Mouse (Mus musculus): ENCODE data around the gene Rem1.

Rem1 gene

DNA sequence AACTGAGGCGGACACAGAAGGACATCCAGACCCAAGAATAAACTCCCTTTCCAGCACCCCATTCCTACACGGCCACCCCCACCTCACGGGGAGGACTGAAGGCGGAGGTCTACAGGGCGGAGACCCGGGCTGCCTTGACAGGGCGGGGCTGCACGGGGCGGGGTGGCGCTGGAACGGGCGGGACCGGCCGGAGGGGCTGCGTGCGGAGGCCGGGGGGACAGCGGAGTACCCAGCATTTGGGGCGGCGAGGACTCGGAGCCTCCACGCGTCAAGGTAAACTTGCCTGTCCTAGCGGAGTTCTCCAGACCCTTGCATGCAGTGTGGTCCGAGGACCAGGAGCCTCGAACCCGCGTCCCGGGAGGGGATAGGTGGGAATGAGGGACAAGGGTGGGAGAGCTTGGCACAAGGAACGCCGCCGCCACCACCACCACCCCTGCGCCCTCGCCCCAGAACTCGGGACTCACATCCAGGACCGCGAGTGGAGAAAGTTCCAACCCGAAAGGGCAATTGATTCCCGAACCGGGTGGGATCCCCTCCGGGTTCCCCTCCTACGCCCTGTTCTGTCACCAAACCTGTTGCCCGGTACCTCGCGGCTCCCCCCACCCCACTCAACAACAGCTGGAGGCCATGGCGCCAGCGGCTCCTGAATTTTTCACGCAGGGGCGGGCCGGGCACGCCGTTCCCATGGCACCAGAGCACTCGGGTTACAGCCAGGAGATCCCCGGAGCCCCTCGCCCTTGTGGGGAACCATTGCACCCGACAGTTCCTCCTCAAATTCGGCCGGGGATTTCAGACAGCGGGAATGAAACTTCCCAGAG is at the start of gene Rem1:
TSS of gene Rem1 (plus strand) at position 178 of the 818 bp plus-strand sequence.
- no peak for DNase-seq

DNA sequence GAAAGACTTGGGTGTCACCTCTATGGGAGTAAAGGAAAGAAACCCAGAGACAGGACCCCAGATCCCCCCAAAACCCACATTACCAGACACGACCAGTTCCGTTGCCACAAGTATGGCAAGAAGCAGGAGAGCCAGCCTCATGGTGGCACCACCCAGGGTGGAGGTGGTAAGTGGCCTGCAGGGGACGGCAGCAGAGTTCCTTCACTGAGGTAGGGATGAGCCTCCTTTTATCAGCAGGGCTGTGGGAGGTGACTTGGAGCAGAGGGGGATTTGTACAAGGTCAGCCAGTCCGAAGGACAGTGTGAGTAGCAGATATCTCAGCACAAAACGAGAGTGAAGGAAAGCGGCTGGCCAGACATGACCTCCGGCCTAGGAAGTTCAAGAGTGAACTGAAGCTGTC is 46.6 kb upstream of the Rem1 start, which contains the start of gene Defb19:
TSS of gene Defb19 (minus strand) at position 206 of the 400 bp plus-strand sequence.
- no peak for DNase-seq

DNA sequence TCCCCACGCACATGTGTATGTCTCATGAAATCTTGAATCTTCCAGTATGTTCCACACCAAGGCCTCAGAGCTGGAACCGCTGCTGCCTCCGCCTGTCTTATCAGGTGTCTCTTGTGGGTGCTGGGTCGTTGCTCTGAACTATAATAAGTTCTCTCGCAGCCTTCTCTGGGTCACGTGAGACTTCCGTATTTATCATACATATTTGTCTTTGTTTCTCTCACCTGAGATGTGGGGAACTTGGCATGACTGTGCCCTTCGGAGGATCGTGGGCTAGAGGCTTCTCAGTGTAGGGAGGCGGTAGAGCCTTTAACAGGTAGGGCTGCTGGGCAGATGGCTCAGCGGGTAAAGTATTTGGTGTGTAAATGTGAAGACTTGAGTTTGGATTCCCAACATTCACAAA is 46.1 kb upstream of the Rem1 start:
- DNase-seq: no peak

DNA sequence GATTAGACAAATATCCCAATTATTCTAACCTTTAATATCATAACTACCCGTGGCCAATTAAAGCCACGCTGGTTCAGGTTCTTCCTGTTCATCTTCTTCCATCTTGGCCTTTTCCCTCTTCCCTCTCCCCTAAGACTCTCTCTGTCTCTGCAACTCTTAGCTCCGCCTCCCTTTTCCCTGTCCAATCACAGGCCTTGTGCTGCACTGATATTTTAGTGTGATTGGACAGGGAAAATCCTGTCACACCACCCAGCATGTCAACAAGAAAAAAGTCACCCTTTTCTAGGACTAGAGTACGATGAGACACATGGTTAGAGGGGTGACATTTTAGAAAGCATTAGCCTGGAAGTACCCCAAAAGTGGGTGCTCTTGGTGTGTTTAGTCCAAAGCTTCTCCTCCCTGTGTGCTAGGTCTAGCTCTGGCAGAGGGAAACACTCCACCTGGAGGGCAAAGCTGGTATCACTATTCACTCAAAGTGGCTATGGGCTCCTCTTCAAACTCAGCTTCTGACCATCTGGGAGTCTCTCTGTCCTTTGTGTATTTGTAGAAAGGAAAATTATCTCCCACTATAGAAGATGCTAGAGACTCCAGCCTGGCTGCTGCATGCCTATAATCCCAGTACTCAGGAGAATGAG is 39.7 kb upstream of the Rem1 start:
- no peak for DNase-seq

DNA sequence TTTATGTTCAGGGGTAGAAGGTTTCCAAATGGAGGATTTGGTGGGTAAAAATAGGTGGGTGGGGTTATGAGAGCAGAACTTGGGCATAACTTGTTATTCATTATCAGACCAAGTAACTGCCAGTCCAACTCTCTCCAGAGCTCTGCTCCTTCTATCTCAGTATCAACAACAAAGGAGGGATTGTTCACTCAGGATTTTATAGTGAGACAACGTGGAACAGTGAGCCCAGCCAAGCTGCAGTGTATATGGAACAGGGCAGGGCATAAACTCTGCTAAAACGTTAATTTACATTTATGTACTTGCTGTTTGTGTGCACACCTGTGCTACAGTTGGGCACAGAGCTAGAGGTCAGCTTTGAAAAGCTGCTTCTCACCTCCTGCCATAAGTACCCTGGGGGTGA is 38.3 kb upstream of the Rem1 start:
- DNase-seq: no peak

DNA sequence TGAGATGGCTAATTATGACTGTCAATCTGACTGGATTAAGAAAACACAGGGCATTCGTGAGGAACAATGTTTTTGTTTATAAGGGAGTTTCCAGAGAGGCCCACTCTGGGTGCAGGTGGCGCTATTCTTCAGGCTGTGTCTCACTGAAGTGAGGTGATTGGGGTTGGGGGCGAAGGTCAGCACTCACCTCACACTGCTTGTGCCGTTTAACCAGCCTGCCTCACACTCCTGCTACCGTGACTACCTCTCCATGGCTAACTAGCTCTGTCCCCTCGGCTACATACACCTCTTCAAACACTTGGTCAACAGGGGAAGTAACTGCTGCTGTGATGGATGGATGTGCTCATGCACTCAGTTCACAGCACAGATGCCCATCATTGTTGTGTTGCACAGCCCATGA is 37.7 kb upstream of the Rem1 start:
- no peak for DNase-seq

DNA sequence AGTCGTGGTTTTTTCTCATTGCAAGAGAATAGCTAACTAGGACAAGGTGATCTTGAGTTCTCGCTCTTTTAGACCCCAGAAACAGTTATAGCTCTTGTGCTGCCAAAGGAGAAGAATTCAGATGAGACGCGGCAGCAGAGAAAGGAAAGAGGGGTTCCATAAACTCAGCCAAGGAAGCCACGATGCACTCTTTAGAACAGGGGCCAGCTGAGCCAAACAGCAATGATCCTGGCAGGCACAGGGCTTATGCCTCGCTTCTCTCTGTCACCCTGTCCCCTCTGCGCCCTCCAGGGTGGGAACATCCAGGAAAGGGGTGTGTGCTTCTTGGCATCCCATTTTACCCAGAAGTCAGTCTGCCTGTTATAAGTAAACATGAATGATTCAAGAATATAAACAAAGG is 27.5 kb upstream of the Rem1 start, which contains the start of gene Defb45:
TSS of gene Defb45 (minus strand) at position 101 of the 400 bp plus-strand sequence.
- no peak for DNase-seq

DNA sequence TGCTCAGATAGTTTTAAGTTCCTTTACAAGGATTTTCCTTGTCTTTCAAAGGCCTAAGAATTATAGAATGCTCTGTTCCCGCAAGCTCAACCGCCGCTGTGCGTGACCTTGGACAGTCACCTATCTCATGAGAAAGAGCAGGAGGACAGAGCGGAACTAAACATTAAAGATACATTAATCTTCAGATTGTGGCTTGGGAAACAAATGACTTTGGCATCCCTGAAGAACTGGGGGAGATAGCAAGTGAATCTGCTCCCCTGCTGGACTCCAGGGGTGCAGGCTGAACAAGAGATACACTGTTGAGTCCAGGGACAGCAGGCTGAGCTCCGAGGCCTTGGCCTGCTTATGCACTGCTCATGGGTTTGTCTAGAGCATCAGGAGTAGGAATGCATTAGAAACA is 26.7 kb upstream of the Rem1 start:
- no peak for DNase-seq

DNA sequence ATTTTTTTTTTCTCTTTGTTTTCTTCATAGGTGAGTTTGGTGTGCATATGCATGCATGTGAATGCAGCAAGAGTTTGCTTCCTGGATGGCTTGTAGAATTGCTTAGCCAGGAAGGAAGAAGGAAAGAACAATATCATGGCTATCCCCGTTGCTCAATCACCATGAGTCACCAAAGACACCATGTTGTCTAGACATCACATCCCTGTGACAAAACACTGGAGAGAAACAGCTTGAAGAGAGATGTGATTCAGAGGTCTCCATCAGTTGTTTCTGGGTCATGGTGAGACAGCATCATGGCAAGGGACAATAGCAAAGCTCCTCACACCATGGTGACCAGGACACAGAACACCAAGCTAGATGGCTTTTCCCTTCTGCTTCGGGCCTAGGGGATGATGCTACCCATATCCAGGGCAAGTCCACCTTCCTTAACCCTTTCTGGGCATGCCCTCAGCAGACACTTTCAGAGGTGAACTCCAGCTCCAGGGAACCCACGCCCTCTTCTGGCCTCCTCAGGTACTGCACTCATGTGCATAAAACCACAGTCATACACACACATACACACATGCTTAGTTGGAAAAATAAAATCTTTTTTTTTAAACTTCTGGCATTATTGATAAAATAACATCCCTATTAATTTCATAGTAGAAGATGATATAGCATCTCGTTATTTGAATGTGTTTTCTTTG is 25.3 kb upstream of the Rem1 start:
- no peak for DNase-seq

DNA sequence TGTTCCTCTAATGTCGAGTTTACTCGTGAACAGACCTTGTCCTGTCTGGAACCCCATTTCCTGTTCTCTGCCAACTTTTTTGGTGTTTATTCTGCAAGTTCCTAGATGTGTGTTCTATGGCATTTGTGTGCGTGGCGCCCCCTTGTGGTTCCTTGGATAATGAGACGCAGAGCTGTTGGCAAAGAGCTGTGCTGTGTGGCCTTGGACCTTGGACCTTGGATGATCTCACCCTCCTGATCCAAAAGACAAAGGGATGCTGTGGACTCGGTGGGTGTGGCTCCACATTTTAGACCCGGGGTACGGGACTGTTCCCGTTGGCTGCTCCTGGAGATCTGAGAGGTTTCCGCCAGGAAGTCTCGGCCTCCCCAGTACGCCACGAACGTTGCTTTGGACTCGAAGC is 22.7 kb upstream of the Rem1 start, which contains the start of gene Defb36:
TSS of gene Defb36 (plus strand) at position 271 of the 400 bp plus-strand sequence.
- no peak for DNase-seq

DNA sequence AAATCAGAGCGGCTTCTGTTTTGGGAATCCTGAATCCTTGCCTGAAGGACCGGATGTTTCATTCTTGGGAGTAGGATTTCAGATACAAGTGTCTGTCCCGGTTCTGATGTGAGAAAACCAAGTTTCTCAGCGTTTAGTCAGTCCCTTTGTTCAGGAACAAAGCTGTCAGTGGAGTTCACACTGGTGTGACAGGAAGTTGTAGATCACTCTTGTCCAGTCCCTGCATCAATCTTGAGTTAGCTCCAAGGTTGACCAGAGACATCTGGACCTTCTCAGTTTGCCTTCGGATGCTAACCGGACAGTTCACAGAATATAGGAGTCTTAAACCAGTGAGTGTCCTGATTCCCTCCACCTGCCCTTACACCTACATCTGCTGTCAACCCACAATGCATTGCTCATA is 19.0 kb upstream of the Rem1 start:
- DNase-seq: no peak

DNA sequence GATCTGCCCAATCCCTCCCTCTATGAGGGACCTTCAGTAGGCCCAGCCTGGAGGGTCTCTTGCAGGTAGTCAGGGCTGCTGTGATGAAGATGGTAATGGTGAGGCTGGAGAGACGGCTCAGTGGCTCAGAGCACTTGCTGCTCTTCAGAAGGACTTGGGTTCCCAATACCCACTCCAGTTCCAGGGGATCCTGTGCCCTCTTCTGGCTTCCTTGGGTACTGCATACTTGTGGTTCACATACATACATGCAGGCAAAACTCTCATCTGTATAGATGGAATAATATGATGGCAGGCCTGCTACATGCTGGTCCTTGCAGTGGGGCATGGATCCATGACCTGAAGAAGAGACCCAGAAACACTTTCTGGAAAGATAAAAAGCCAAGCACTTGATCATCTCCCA is 18.0 kb upstream of the Rem1 start:
- DNase-seq: no peak

DNA sequence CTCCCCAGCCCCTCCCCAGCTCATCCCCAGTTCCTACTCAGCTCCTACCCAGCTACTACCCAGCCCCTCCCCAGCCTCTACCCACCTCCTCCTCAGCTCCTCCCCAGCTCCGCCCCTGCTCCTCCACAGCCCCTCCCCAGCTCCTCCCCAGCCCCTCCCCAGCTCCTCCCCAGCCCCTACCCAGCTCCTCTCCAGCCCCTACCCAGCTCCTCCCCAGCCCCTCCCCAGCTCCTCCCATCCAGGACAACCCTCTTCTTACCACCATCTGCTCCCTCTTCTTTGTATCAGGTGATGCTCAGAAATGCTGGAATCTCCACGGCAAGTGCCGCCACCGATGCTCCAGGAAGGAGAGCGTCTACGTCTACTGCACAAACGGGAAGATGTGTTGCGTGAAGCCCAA is 14.6 kb upstream of the Rem1 start:
- DNase-seq: no peak

DNA sequence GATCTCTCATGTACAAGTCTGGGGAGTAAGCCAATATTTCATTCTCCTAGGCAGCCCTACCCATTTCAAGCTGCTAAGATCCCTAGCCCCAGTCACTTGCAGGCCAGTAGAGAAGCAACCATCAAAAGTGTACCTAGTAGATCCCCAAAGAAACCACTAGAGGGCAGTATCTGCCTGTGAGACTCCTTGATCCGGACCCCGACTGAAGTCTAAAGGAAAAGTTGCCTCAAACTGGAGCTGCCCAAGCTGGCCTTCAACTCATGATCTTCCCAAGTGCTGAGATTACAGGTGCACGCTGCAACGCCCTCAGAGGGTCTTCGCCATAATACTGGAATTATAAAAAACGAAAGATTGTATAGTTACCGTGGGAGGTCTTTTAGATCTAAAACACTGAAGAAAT is 11.2 kb upstream of the Rem1 start:
- peak; percentile 59 for DNase-seq

DNA sequence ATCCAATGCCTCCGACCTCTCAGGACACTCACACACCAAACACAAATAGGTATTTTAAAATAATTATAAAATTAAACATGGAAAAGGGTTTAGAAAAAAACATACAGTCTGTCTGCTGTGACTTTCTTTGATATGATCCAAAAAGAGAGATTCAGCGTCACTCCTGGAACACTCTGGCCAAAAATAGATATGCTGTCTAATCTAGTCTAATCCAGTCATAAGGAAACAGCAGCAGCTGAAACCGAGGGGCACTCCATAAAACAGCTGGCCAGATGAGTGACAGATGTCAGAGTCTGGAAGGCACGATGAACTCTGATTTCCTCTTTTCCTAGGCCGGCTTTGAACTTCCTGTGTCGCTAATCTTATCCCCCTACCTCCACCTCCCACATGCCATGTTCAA is 10.3 kb upstream of the Rem1 start:
- no peak for DNase-seq

DNA sequence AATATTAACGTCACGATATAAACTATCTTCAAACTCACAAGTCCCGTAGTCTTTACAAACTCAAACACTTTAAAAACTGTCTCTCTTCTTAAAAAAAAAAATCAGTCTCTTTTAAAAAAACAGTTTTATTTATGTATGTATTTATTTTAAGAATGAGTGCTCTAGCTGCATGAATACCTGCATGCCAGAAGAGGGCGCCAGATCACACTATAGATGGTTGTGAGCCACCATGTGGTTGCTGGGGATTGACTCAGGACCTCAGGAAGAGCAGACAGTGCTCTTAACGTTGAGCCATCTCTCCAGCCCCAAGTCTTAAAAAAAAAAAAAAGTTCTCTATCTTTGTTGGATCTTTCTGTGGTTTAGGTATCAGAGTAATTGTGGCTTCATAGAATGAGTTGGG is 9.4 kb upstream of the Rem1 start:
- no peak for DNase-seq

DNA sequence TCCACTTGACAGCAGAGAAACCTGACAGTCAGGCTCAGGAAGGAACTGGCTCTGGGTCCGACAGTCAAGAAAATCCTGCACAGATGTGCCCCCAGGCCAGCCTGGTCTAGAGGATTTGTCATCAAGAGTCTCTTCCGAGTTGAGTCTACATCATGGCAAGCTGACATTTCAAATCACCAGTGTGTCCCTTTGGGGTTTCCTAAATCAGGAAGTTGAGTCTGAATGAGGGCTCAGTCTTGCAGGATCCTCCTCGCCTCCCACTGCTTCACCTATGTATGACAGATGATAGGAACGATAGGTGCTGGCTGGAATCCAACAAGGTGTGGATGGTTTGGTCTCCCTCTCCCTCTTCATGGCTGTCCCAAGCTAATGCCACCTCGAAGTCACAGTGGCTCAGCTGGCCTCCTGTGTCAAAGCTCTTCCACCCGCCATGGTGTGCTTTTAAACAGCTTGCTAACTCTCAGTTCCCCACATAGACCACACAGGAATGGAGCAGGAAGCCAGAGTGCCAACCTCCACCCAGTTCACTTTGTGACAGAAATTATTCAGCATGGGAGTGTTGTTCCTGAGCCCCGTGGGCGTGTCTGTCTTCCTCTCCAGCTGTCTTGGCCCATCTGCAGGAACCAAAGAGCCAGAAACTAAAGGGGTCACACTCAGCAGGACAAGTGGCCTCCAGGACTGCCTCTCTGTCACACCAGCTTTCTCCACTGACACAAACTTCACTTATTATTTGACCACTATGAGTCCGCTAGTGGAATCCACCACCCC is 6.2 kb upstream of the Rem1 start:
- peak; percentile 44 for DNase-seq

DNA sequence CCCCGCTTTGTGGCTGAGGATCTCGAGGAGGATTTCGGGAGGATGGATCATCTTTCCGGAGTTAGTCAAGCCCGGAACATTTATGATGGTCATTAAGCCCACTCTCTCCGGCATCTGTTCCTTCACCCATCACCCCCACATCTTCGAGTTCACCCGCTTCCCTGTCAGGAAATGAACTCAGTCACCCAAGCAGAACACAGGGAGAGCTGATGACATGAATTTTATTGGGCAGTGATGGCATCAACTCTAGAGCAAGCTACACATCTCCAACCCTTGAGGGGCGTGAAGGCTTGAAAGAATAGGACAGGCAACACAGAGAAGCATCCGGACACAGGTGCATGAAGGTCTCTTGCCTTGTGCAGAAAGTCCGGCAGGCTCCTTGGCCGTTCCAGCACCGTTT is 4.6 kb upstream of the Rem1 start:
- no peak for DNase-seq

DNA sequence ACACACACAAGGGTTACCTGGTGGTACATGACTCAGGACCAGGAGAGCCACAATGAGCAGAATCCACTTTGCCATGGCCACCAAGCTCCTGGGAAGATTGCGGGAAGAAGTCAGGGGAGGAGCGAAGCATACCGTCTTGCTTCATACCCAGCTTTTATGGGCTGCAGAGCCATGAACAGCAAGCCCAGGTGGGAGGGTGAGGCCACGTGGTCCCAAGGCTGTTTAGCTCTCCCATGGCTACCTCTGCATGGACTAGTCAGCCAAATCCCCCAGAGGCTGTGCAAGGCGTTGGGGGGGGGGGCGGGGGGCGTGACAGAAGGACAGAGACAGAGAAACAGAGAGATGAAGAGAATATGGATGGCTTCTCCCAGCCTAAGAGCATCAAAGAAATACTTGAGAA is 3.8 kb upstream of the Rem1 start, which contains the start of gene Defb25:
TSS of gene Defb25 (minus strand) at position 101 of the 400 bp plus-strand sequence.
- DNase-seq: no peak

DNA sequence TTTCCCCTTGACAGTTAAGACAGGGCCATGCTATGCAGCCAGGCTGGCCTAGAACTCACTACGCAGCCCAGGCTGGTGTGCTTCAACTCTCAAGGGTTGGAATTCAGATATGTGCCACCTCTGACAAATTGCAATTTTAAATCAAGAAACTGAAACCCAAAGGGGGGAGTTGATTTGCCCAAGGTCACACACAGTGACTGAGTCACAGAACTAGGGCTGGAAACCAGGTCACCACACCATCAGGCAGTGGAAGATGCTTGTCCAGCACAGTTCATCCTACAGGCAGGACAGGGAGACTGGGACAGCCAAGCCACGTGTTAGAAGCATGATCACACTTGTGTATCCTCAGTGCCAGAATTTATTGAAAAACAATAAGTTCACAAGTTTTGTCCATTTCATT is 2.2 kb upstream of the Rem1 start:
- no peak for DNase-seq

DNA sequence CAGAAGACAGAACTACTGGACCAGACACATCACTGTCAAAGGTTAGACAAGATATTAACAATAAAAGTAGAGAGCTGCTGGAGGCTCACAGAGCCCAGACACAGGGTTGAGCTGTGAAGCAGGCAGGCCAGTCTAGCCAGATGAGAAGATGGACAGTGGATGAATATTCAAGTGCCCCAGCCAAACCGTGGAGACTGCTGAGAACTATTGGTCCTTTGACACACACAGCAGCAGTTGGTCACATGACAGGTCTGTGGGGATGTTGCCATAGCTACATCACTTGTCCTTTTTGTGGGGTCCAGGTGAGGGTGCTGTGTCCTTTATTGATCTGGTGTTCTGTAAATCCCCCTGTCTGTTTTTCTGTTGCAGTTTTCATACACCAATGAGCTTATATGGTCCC is 1.5 kb upstream of the Rem1 start:
- DNase-seq: no peak

DNA sequence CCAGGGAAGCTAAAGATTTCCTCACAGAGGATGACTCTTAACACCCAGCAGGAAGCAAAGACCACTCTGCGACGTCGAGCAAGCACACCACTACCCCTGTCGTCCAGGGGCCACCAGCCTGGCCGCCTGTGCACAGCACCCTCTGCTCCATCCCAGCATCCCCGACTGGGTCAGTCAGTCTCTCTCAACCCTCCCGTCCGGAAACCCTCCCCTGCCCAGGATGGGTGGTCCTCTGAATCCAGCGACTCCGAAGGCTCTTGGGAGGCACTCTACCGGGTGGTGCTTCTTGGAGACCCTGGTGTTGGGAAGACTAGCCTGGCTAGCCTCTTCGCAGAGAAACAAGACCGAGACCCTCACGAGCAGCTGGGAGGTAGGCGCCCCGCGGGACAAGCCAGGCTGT is 1.3 kb downstream of the Rem1 start:
- DNase-seq: no peak

DNA sequence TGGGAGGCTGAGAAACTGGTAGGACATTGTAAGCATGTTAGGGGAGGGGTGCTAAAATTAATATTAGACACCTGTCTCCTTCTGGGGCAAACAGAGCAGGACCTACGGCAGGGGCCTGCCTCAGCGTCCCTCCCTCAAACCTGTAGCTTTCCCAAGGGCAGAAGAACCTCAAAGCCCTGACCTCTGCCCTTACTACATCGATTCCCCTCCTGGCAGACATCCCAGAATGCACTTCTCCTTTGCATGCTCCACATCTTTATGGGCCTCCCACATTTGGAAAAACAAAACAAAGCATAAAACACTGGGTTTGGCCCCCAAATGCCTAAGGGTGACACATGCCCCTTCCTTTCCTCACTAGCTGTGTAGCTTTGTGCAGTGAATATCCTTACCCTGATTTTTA is 2.5 kb downstream of the Rem1 start:
- DNase-seq: no peak
